Mouse (Mus musculus) embryonic facial prominence, embryonic 11.5 days (tissue): ENCODE results near the gene Tprn. TPM values are rescaled to one million over a fixed set of nuclear protein-coding genes. Genes with fewer than 3 reads are reported as not detected.
"Not testable (repeated sequence)": the region's sequence is repeated elsewhere in the genome, so short reads cannot be mapped to it uniquely, and the experiment has no call there.

Experiments
- ATAC-seq: fragments of 200-750 bp; cut with Nextera tagmentation; replicated peaks from 2 replicates; pipeline ENCODE4 v1.8.0; 2017; ENCODE audit warnings: low read depth; ENCODE audit not compliant: insufficient number of reproducible peaks, low FRiP score, low TSS enrichment
- DNase-seq: peaks from one replicate; pipeline ENCODE4 v3.0.0-alpha.2; 2015; ENCODE audit warnings: low spot score
- H3K27ac ChIP-seq: fragments of 300-500 bp; sonication (generic); replicated peaks from 2 replicates; pipeline ENCODE4 v1.5.1; 2014; ENCODE audit warnings: mild to moderate bottlenecking, low read depth, low read length, control low read depth
- H3K27me3 ChIP-seq: fragments of 300-500 bp; sonication (generic); 2 replicates; pipeline ENCODE4 v1.6.1; 2014; ENCODE audit warnings: mild to moderate bottlenecking, low read length, moderate library complexity, mixed read lengths; ENCODE audit not compliant: control insufficient read depth, insufficient read depth
- H3K36me3 ChIP-seq: fragments of 300-500 bp; sonication (generic); replicated peaks from 2 replicates; pipeline ENCODE4 v1.6.1; 2014; ENCODE audit warnings: low read depth, mild to moderate bottlenecking, low read length, moderate library complexity, mixed read lengths; ENCODE audit not compliant: control insufficient read depth, insufficient read depth
- H3K4me1 ChIP-seq: fragments of 300-500 bp; sonication (generic); 2 replicates; pipeline ENCODE4 v1.6.1; 2014; ENCODE audit warnings: low read length, mixed read lengths; ENCODE audit not compliant: control insufficient read depth, insufficient read depth
- H3K4me2 ChIP-seq: fragments of 300-500 bp; sonication (generic); 2 replicates; pipeline ENCODE4 v1.6.1; 2014; ENCODE audit warnings: low read depth, mild to moderate bottlenecking, control low read depth, low read length, moderate library complexity
- H3K4me3 ChIP-seq: fragments of 300-500 bp; sonication (generic); 2 replicates; pipeline ENCODE4 v1.5.1; 2014; ENCODE audit warnings: low read depth, low read length, control low read depth
- H3K9ac ChIP-seq: fragments of 300-500 bp; sonication (generic); replicated peaks from 2 replicates; pipeline ENCODE4 v1.6.1; 2014; ENCODE audit warnings: mild to moderate bottlenecking, control low read depth, low read length
- H3K9me3 ChIP-seq: fragments of 300-500 bp; sonication (generic); replicated peaks from 2 replicates; pipeline ENCODE4 v1.6.1; 2016; ENCODE audit warnings: mild to moderate bottlenecking, low read length, inconsistent platforms, mixed read lengths; ENCODE audit not compliant: control insufficient read depth
- WGBS: fragments of 180-500 bp; shearing (Covaris S2); extraction: QIAGEN DNeasy Blood & Tissue Kit; methylation state at CpG from one replicate; pipeline ENCODE4 v1.1.7; 2014; 5-methylcytosine and 5-hydroxymethylcytosine counted together
- polyA plus RNA-seq: library from polyadenylated mRNA; unstranded; fragments of >200 nt; fragmentation: Nextera tagmentation; extraction: Ambion mirVana; gene quantifications from 2 replicates; pipeline ENCODE4 v1.2.1, GENCODE M21; 2014

The Tprn gene
- polyA plus RNA-seq, 1 experiment from 2014 or later, result 4.3 TPM

DNA sequence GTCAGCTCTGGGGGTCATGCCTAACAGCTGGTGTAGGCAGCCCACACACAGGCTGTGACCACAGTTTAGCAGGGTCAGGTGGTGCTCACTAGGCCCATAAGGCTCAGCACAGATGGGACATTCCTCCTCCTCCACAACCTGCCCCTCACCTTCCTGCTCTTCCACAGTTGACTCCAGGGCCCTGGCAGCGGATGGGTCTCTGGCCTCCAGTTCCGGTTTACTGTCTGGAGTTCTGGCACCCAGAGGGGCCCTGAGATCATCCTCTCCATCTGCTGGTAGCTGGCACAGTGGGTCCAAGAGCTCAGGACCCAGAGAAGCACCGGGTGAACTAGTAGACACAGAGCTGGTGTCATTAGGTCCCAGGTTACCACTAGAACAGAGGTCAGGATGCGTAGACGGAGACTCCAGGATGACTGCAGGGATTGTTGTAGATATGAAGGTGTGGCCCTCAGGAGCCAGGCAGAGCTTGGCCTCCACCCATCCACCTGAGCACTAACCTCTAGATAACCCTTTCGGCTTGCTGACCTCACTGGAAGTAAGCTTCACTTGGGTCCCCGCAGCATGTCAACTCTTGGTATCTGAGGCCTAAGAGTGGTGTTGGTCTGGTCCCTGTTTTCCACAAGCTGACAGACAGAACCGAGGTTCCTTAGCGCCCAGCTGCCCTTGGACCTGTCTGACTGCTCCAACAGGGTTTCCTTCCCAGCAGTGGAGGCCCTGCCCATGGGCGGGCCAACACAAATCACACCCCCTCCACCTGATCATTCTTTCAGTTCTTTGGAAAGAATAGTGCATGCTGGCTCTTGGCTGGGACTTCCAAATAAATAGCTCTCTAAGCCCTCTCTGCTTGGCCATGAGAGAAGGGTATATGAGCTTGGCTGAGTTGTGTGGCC is 16.0 kb upstream of the Tprn start, which contains the start of gene AL732309.1:
Gene AL732309.1 (minus strand): TSS at position 681 of the 890 bp plus-strand sequence.
- H3K36me3 ChIP-seq, result no peaks in the 10 kb centered on the region; the same call in 1 of the 2 replicates
- no peak within 1 kb of the TSS for H3K9ac ChIP-seq
- WGBS, result 89% methylated on average over 10 of the region's 10 CpGs

DNA sequence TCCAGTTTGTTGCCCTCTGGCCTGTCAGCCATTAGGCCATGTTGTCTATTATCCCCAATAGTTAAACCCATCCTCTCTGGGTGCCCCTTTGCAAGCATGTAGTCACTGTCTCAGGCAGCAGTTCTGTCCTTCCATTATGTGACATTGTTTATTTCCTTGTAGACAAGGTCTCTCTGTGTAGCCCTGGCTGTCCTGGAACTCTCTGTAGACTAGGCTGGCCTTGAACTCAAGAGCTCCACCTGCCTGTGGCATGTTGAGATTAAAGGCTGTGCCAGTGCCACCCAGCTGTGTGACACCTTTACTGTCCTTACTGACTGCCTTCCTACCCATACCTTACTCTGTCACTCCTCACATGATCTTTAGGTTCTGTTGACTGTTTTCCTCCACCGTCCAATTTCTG is 10.1 kb upstream of the Tprn start:
- 87% methylated on average over 1 of the region's 1 CpGs for WGBS
- no peaks in the 10 kb centered on the region for H3K27me3 ChIP-seq
- H3K36me3 ChIP-seq, result no peaks in the 10 kb centered on the region; the same call in 1 of the 2 replicates
- no peak overlapping the region for H3K27ac ChIP-seq
- DNase-seq (no peak), ATAC-seq (no peak)
- no peaks in the 10 kb centered on the region for H3K9me3 ChIP-seq
- H3K4me2 ChIP-seq, result no peak overlapping the region
- no peak overlapping the region for H3K9ac ChIP-seq
- H3K4me3 ChIP-seq, result no peak overlapping the region
- H3K4me1 ChIP-seq, result no peaks in the 10 kb centered on the region; the same call in 1 of the 2 replicates

More for the DNA sequence above, 16.0 kb upstream of the Tprn start, which contains the start of gene AL732309.1:
- Histone ChIP-seq H3K27ac (no peak within 1 kb of the TSS), H3K4me1 (peaks cover 6% of the 10 kb centered on the region; the same call in 1 of the 2 replicates), H3K4me3 (no peak within 1 kb of the TSS), H3K4me2 (no peak within 1 kb of the TSS), H3K27me3 (peaks cover 19% of the 10 kb centered on the region), H3K9me3 (no peaks in the 10 kb centered on the region)
- ATAC-seq (no peak), DNase-seq (no peak)

GRCm38 (mm10) chr2:25255284-25255779 is 7.1 kb upstream of the Tprn start, which contains the start of gene Tmem203:
Gene Tmem203, plus strand, starts transcription at chr2:25255439.
- Histone ChIP-seq H3K27ac (peak within 1 kb of the TSS; percentile 56; the same call in 1 of the 2 replicates), H3K4me2 (peak within 1 kb of the TSS; percentile 90), H3K36me3 (no peaks in the 10 kb centered on the region), H3K27me3 (no peaks in the 10 kb centered on the region), H3K4me1 (no peaks in the 10 kb centered on the region; the same call in 1 of the 2 replicates), H3K9ac (peak within 1 kb of the TSS; percentile 89), H3K9me3 (no peaks in the 10 kb centered on the region), H3K4me3 (peak within 1 kb of the TSS; percentile 97)
- ATAC-seq, result peak; percentile 87
- peak; percentile 96 for DNase-seq
- WGBS, result under 1% methylated on average over 39 of the region's 39 CpGs

GRCm38 (mm10) chr2:25256443-25257109 is 5.8 kb upstream of the Tprn start:
- peak overlapping the region; percentile 97; the same call in 1 of the 2 replicates for H3K4me3 ChIP-seq
- ATAC-seq, H3K27me3 ChIP-seq, H3K36me3 ChIP-seq, H3K4me1 ChIP-seq, DNase-seq, H3K27ac ChIP-seq, H3K9me3 ChIP-seq: not testable (repeated sequence)
- peak overlapping the region; percentile 89 for H3K9ac ChIP-seq
- H3K4me2 ChIP-seq, result peak overlapping the region; percentile 90
- 66% methylated on average over 11 of the region's 12 CpGs for WGBS

DNA sequence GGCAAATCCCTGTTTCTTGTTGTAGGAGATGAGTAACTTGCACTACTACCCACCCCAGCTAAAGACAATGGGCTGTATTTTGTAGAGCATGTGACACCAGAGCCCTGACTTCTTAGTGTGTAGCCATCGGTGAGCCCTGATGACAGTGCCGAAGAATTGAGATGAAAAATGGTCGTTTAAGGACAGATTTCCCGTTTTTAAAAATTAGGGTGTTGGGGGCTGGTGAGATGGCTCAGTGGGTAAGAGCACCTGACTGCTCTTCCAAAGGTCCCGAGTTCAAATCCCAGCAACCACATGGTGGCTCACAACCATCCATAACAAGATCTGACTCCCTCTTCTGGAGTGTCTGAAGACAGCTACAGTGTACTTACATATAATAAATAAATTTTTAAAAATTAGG is 5.2 kb upstream of the Tprn start:
- not testable (repeated sequence) for H3K4me3 ChIP-seq, H3K9me3 ChIP-seq, H3K27ac ChIP-seq, H3K4me2 ChIP-seq, H3K36me3 ChIP-seq, H3K27me3 ChIP-seq, H3K4me1 ChIP-seq, H3K9ac ChIP-seq, DNase-seq, ATAC-seq
- WGBS, result 92% methylated on average over 5 of the region's 5 CpGs

DNA sequence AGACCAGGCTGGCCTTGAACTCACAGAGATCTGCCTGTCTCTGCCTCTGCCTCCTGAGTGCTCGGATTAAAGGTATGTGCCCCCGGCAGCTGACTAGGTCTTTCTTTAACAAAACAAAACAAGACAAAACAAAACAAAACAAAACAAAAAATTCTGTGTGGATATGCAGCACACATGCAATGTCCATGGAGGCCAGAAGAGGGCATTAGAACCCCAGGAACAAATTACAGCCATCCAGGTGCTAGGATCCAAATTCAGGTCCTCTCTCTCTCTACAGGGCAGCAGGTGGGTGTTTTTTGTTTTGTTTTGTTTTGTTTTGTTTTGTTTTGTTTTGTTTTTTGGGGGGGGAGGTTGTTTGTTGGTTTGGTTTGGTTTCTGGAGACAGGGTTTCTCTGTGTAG is 3.5 kb upstream of the Tprn start:
- Histone ChIP-seq H3K4me1 (peaks cover 7% of the 10 kb centered on the region), H3K27ac (no peak overlapping the region), H3K9ac (no peak overlapping the region), H3K36me3 (no peaks in the 10 kb centered on the region), H3K9me3 (no peaks in the 10 kb centered on the region), H3K4me2 (no peak overlapping the region), H3K4me3 (no peak overlapping the region), H3K27me3 (peaks cover 4% of the 10 kb centered on the region)
- ATAC-seq (no peak), DNase-seq (no peak)
- WGBS, result 60% methylated on average over 2 of the region's 2 CpGs

GRCm38 (mm10) chr2:25261870-25262269 is 548 bp upstream of the Tprn start:
- Histone ChIP-seq H3K9ac (peak overlapping the region; percentile 29), H3K4me1 (peaks cover 9% of the 10 kb centered on the region), H3K36me3 (no peaks in the 10 kb centered on the region), H3K27me3 (peaks cover 12% of the 10 kb centered on the region), H3K9me3 (no peaks in the 10 kb centered on the region), H3K4me2 (peak overlapping the region; percentile 93), H3K27ac (no peak overlapping the region), H3K4me3 (peak overlapping the region; percentile 66)
- ATAC-seq, result no peak
- no peak for DNase-seq
- 48% methylated on average over 12 of the region's 12 CpGs for WGBS
